Mouse (Mus musculus) MEL (cell line): Measurements from ENCODE around the gene Aff4.

Experiments
- CTCF ChIP-seq, 3 experiments: IDR thresholded peaks in 2 of 3; conservative IDR thresholded peaks in 1 of 3; 2 replicates each; pipeline ENCODE4 v1.5.1; 2011 to 2012; ENCODE audit warnings: low read length in 3 of 3, low read depth in 2 of 3, mild to moderate bottlenecking in 2 of 3, improper control_type of control experiment in 1 of 3, inconsistent platforms in 1 of 3, mixed read lengths in 1 of 3, moderate library complexity in 1 of 3; ENCODE audit not compliant: control insufficient read depth in 1 of 3, insufficient read depth in 1 of 3, poor library complexity in 1 of 3, severe bottlenecking in 1 of 3
- GATA1 ChIP-seq: IDR thresholded peaks from 2 replicates; pipeline ENCODE4 v1.6.1; 2011; ENCODE audit warnings: low read depth, low read length, improper control_type of control experiment
- POLR2A ChIP-seq, 2 experiments: IDR thresholded peaks; 2 replicates each; pipeline ENCODE4 v1.6.1; 2011 to 2012; ENCODE audit warnings: low read length in 2 of 2, mild to moderate bottlenecking in 2 of 2, control low read depth in 1 of 2, improper control_type of control experiment in 1 of 2, low read depth in 1 of 2, moderate library complexity in 1 of 2; ENCODE audit not compliant: control insufficient read depth in 1 of 2, insufficient read depth in 1 of 2, poor library complexity in 1 of 2
- POLR2AphosphoS5 ChIP-seq: IDR thresholded peaks from 2 replicates; pipeline ENCODE4 v1.6.1; 2012; ENCODE audit warnings: low read depth, borderline replicate concordance, mild to moderate bottlenecking, inconsistent platforms, low read length, moderate library complexity, mixed read lengths

- peak; percentile 55; the same call in 1 of the 2 replicates for TF ChIP-seq GATA1
- TF ChIP-seq CTCF (IDR thresholded peaks at IDR 0.05 in 2 of 3, conservative IDR thresholded peaks at IDR 0.05 in 1 of 3; ENCODE audit: control insufficient read depth in 1 of 3, insufficient read depth in 1 of 3, low read depth in 2 of 3, low read length in 3 of 3, poor library complexity in 1 of 3, severe bottlenecking in 1 of 3), result no peak
- TF ChIP-seq POLR2AphosphoS5, result no peak
- no peak for TF ChIP-seq POLR2A (IDR thresholded peaks at IDR 0.05; ENCODE audit: control insufficient read depth in 1 of 2, insufficient read depth in 1 of 2, low read depth in 1 of 2, low read length in 2 of 2, poor library complexity in 1 of 2)
Observed at GRCm38 (mm10) chr11:53461727-53462126, 111.1 kb downstream of the Aff4 start.
